Mouse (Mus musculus) CD8-positive naive resting alpha-beta T cell, adult 57 days (primary cell): Measurements from ENCODE around the gene Rpl36a-ps1. TPM values are rescaled to one million over a fixed set of nuclear protein-coding genes. Genes with fewer than 3 reads are reported as not detected.

ENCODE experiments used
- total RNA-seq: library from RNA; stranded (reverse); gene quantifications from one replicate; pipeline ENCODE4 v1.2.4, GENCODE M21; 2023

Gene Rpl36a-ps1
- total RNA-seq, result 8.8 TPM

GRCm38 (mm10) chr14:98994218-98994617 is at the start of gene Rpl36a-ps1:
Gene Rpl36a-ps1 (minus strand): TSS chr14:98994318.

Other genes starting within 250 kb of the Rpl36a-ps1 start
- 25.0 TPM for gene Mzt1, start 51.8 kb upstream of the Rpl36a-ps1 start, total RNA-seq
- gene Bora, start 51.9 kb upstream of the Rpl36a-ps1 start, total RNA-seq, result 14.5 TPM
- gene Pibf1, start 105.1 kb upstream of the Rpl36a-ps1 start, total RNA-seq, result 19.3 TPM
- 32.2 TPM for gene Dis3, start 105.5 kb upstream of the Rpl36a-ps1 start, total RNA-seq